Mouse (Mus musculus) ES-E14 (cell line): ENCODE data around the gene Ica1l.

Experiments
- CHD2 ChIP-seq: IDR thresholded peaks from 2 replicates; pipeline ENCODE4 v1.6.1; 2014; ENCODE audit warnings: mild to moderate bottlenecking, low read depth, low read length, inconsistent platforms
- HCFC1 ChIP-seq: IDR thresholded peaks from 2 replicates; pipeline ENCODE4 v1.6.1; 2012; ENCODE audit warnings: low read length, inconsistent platforms, borderline replicate concordance; ENCODE audit not compliant: insufficient read depth
- MAFK ChIP-seq: IDR thresholded peaks from 2 replicates; pipeline ENCODE4 v1.6.1; 2014; ENCODE audit warnings: mild to moderate bottlenecking, low read depth, low read length, inconsistent platforms; ENCODE audit not compliant: insufficient read depth
- ZC3H11A ChIP-seq: IDR thresholded peaks from 2 replicates; pipeline ENCODE4 v1.6.1; 2012; ENCODE audit warnings: low read depth, mild to moderate bottlenecking, inconsistent platforms, low read length, borderline replicate concordance

- TF ChIP-seq CHD2 (no peak), HCFC1 (no peak), ZC3H11A (no peak), MAFK (no peak)
Observed at GRCm38 (mm10) chr1:60015511-60015910, 27.5 kb downstream of the Ica1l start.
